Mouse (Mus musculus) ES-Bruce4 (cell line): ENCODE measurements at regions not wholly inside any gene's neighbourhood (a gene's known extent, or its start where the extent isn't known, plus 50 kb on each side); places are given as distances from the start of the nearest gene placed in this dataset.

Source experiments
- H3K27ac ChIP-seq: 2 replicates; pipeline ENCODE4 v1.5.1; 2012; ENCODE audit warnings: low read length, inconsistent platforms; ENCODE audit not compliant: insufficient read depth
- H3K27me3 ChIP-seq: 2 replicates; pipeline ENCODE4 v1.6.1; 2012; ENCODE audit warnings: mild to moderate bottlenecking, low read length, inconsistent platforms; ENCODE audit not compliant: control insufficient read depth, poor library complexity, insufficient read depth, severe bottlenecking
- H3K36me3 ChIP-seq: 2 replicates; pipeline ENCODE4 v1.6.1; 2012; ENCODE audit warnings: inconsistent platforms, mild to moderate bottlenecking, low read length, moderate library complexity; ENCODE audit not compliant: control insufficient read depth, poor library complexity, insufficient read depth, severe bottlenecking
- H3K4me1 ChIP-seq: one replicate; pipeline ENCODE4 v1.8.1; 2011; ENCODE audit warnings: low read length; ENCODE audit not compliant: control insufficient read depth, insufficient read depth
- H3K4me3 ChIP-seq: 2 replicates; pipeline ENCODE4 v1.5.1; 2011; ENCODE audit warnings: low read depth, mild to moderate bottlenecking, low read length
- H3K9ac ChIP-seq: 2 replicates; pipeline ENCODE4 v1.6.1; 2012; ENCODE audit warnings: low read depth, mild to moderate bottlenecking, inconsistent platforms; ENCODE audit not compliant: poor library complexity, severe bottlenecking
- H3K9me3 ChIP-seq: replicated peaks from 2 replicates; pipeline ENCODE4 v1.6.1; 2012; ENCODE audit warnings: mild to moderate bottlenecking, low read length, inconsistent platforms; ENCODE audit not compliant: control insufficient read depth, poor library complexity, insufficient read depth, severe bottlenecking
- CTCF ChIP-seq: IDR thresholded peaks from one replicate; pipeline ENCODE4 v1.8.1; 2011; ENCODE audit warnings: low read depth, low read length
- EP300 ChIP-seq: IDR thresholded peaks from 2 replicates; pipeline ENCODE4 v1.6.1; 2011; ENCODE audit warnings: low read depth, low read length; ENCODE audit not compliant: insufficient read depth
- POLR2A ChIP-seq: IDR thresholded peaks from one replicate; pipeline ENCODE4 v1.8.1; 2011; ENCODE audit warnings: low read length; ENCODE audit not compliant: insufficient read depth

DNA sequence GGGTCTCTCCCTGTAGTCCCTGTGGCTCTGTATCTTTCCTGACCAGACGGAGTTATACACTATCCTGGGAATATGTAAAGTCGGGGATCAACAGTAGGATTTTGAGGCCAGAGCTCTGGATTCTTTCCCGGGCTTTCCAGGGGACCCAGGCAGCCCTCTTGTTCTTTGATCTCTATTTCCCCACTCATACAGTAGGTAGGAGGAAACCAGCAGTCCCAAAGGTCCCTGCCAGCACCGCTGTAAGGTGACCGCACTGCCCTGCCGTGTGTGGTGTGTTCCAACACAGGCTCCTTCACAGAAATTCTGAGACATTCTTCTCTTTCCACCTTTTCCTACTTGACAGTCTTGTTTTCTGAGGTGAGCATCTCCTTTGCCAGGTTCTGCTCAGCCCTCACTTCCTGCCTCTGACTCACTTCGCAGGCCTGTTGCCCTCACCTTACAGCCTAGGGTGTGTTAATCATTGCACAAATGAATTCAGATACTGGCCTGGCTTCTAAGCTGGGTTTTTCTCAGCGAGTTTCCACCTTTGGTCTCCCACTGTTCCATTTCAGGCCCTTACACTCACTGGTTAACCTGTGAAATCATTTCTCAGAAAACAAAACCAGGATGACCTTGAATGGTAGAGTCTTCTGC lies 53.0 kb upstream of the Shb start:
- H3K4me3 ChIP-seq, result no peak overlapping the region
- H3K9me3 ChIP-seq, result no peaks in the 10 kb centered on the region
- no peak overlapping the region for H3K27ac ChIP-seq
- no peaks in the 10 kb centered on the region for H3K36me3 ChIP-seq
- no peaks in the 10 kb centered on the region; the same call in 1 of the 2 replicates for H3K27me3 ChIP-seq
- TF ChIP-seq CTCF (no peak), EP300 (no peak), POLR2A (no peak)
- H3K4me1 ChIP-seq, result peaks cover 6% of the 10 kb centered on the region
- no peak overlapping the region for H3K9ac ChIP-seq

DNA sequence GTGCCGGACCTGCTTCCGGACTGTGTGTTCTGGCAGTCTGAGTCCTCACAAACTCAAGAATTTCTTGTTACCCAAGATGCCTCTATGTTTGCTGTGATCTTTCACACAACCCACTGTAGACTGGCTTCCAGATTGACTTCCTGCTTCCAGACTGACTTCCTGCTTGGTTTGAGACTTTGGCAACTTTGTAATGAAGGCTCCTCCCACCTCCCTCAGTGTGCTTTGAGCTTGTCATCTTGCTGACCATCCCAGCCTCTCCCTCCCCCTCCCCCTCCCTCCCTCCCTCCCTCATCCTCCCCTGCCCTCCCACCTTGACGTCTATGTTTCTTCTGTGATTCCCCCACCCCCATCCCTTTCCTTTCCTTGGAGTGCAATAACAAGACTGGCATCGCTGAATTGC lies 51.7 kb upstream of the Shb start:
- Histone ChIP-seq H3K27ac (no peak overlapping the region), H3K9me3 (no peaks in the 10 kb centered on the region), H3K9ac (no peak overlapping the region), H3K4me3 (no peak overlapping the region), H3K27me3 (no peaks in the 10 kb centered on the region), H3K36me3 (no peaks in the 10 kb centered on the region), H3K4me1 (peaks cover 6% of the 10 kb centered on the region)
- no peak for TF ChIP-seq POLR2A
- TF ChIP-seq EP300, result no peak
- no peak for TF ChIP-seq CTCF

- H3K36me3 ChIP-seq, result no peaks in the 10 kb centered on the region
- TF ChIP-seq CTCF, result no peak
- TF ChIP-seq EP300, result no peak
- no peak for TF ChIP-seq POLR2A
- H3K27ac ChIP-seq, result no peak overlapping the region
- no peaks in the 10 kb centered on the region for H3K27me3 ChIP-seq
- H3K4me3 ChIP-seq, result no peak overlapping the region
- peaks cover 12% of the 10 kb centered on the region for H3K4me1 ChIP-seq
- H3K9ac ChIP-seq, result no peak overlapping the region
- H3K9me3 ChIP-seq, result no peaks in the 10 kb centered on the region
Measured at GRCm38 (mm10) chr4:45582496-45582895, 50.2 kb upstream of the Shb start.
